Mouse (Mus musculus) embryonic facial prominence, embryonic 11.5 days (tissue): ENCODE results near the gene Ankrd16. TPM values are rescaled to one million over a fixed set of nuclear protein-coding genes. Genes with fewer than 3 reads are reported as not detected.

Experiments used
- ATAC-seq: fragments of 200-750 bp; cut with Nextera tagmentation; replicated peaks from 2 replicates; pipeline ENCODE4 v1.8.0; 2017; ENCODE audit warnings: low read depth; ENCODE audit not compliant: insufficient number of reproducible peaks, low FRiP score, low TSS enrichment
- DNase-seq: peaks from one replicate; pipeline ENCODE4 v3.0.0-alpha.2; 2015; ENCODE audit warnings: low spot score
- H3K27ac ChIP-seq: fragments of 300-500 bp; sonication (generic); replicated peaks from 2 replicates; pipeline ENCODE4 v1.5.1; 2014; ENCODE audit warnings: mild to moderate bottlenecking, low read depth, low read length, control low read depth
- H3K27me3 ChIP-seq: fragments of 300-500 bp; sonication (generic); 2 replicates; pipeline ENCODE4 v1.6.1; 2014; ENCODE audit warnings: mild to moderate bottlenecking, low read length, moderate library complexity, mixed read lengths; ENCODE audit not compliant: control insufficient read depth, insufficient read depth
- H3K36me3 ChIP-seq: fragments of 300-500 bp; sonication (generic); replicated peaks from 2 replicates; pipeline ENCODE4 v1.6.1; 2014; ENCODE audit warnings: low read depth, mild to moderate bottlenecking, low read length, moderate library complexity, mixed read lengths; ENCODE audit not compliant: control insufficient read depth, insufficient read depth
- H3K4me1 ChIP-seq: fragments of 300-500 bp; sonication (generic); 2 replicates; pipeline ENCODE4 v1.6.1; 2014; ENCODE audit warnings: low read length, mixed read lengths; ENCODE audit not compliant: control insufficient read depth, insufficient read depth
- H3K4me2 ChIP-seq: fragments of 300-500 bp; sonication (generic); 2 replicates; pipeline ENCODE4 v1.6.1; 2014; ENCODE audit warnings: low read depth, mild to moderate bottlenecking, control low read depth, low read length, moderate library complexity
- H3K4me3 ChIP-seq: fragments of 300-500 bp; sonication (generic); 2 replicates; pipeline ENCODE4 v1.5.1; 2014; ENCODE audit warnings: low read depth, low read length, control low read depth
- H3K9ac ChIP-seq: fragments of 300-500 bp; sonication (generic); replicated peaks from 2 replicates; pipeline ENCODE4 v1.6.1; 2014; ENCODE audit warnings: mild to moderate bottlenecking, control low read depth, low read length
- H3K9me3 ChIP-seq: fragments of 300-500 bp; sonication (generic); replicated peaks from 2 replicates; pipeline ENCODE4 v1.6.1; 2016; ENCODE audit warnings: mild to moderate bottlenecking, low read length, inconsistent platforms, mixed read lengths; ENCODE audit not compliant: control insufficient read depth
- WGBS: fragments of 180-500 bp; shearing (Covaris S2); extraction: QIAGEN DNeasy Blood & Tissue Kit; methylation state at CpG from one replicate; pipeline ENCODE4 v1.1.7; 2014; 5-methylcytosine and 5-hydroxymethylcytosine counted together
- polyA plus RNA-seq: library from polyadenylated mRNA; unstranded; fragments of >200 nt; fragmentation: Nextera tagmentation; extraction: Ambion mirVana; gene quantifications from 2 replicates; pipeline ENCODE4 v1.2.1, GENCODE M21; 2014

Ankrd16 gene
- 23.6 and 27.7 TPM in 2 replicates for polyA plus RNA-seq

GRCm38 (mm10) chr2:11777091-11778068, at the start of gene Ankrd16, which contains the start of gene Fbh1:
Gene Ankrd16 (plus strand): TSS chr2:11777876.
Gene Fbh1 (minus strand): TSS chr2:11777582.
- H3K4me1 ChIP-seq = no peaks in the 10 kb centered on the region
- H3K36me3 ChIP-seq = no peaks in the 10 kb centered on the region; the same call in 1 of the 2 replicates
- H3K4me3 ChIP-seq = peak within 1 kb of the TSS; percentile 63
- ATAC-seq (peak; percentile 95), DNase-seq (peak; percentile 100)
- peak within 1 kb of the TSS; percentile 90 for H3K27ac ChIP-seq
- no peaks in the 10 kb centered on the region for H3K9me3 ChIP-seq
- no peaks in the 10 kb centered on the region for H3K27me3 ChIP-seq
- peak within 1 kb of the TSS; percentile 85 for H3K4me2 ChIP-seq
- WGBS = under 1% methylated on average over 72 of the region's 73 CpGs
- peak within 1 kb of the TSS; percentile 88 for H3K9ac ChIP-seq

- DNase-seq = peak; percentile 64
- Histone ChIP-seq H3K4me2 (no peak overlapping the region), H3K9ac (no peak overlapping the region), H3K4me1 (no peaks in the 10 kb centered on the region), H3K27me3 (no peaks in the 10 kb centered on the region), H3K4me3 (no peak overlapping the region), H3K27ac (no peak overlapping the region), H3K9me3 (no peaks in the 10 kb centered on the region), H3K36me3 (no peaks in the 10 kb centered on the region)
- no peak for ATAC-seq
- 48% methylated on average over 3 of the region's 3 CpGs for WGBS
Measured at GRCm38 (mm10) chr2:11729091-11729490, 48.6 kb upstream of the Ankrd16 start.

GRCm38 (mm10) chr2:11732978-11733377, 44.7 kb upstream of the Ankrd16 start:
- Histone ChIP-seq H3K27me3 (no peaks in the 10 kb centered on the region), H3K9ac (no peak overlapping the region), H3K27ac (no peak overlapping the region), H3K9me3 (no peaks in the 10 kb centered on the region), H3K4me3 (no peak overlapping the region), H3K4me2 (no peak overlapping the region), H3K36me3 (no peaks in the 10 kb centered on the region), H3K4me1 (no peaks in the 10 kb centered on the region)
- ATAC-seq = no peak
- 73% methylated on average over 5 of the region's 5 CpGs for WGBS
- no peak for DNase-seq

GRCm38 (mm10) chr2:11735853-11736252, 41.8 kb upstream of the Ankrd16 start:
- Histone ChIP-seq H3K27me3 (no peaks in the 10 kb centered on the region), H3K4me2 (no peak overlapping the region), H3K4me1 (no peaks in the 10 kb centered on the region), H3K4me3 (no peak overlapping the region), H3K27ac (no peak overlapping the region), H3K36me3 (peaks cover 4% of the 10 kb centered on the region), H3K9ac (no peak overlapping the region), H3K9me3 (no peaks in the 10 kb centered on the region)
- 86% methylated on average over 6 of the region's 6 CpGs for WGBS
- no peak for DNase-seq
- no peak for ATAC-seq

- Histone ChIP-seq H3K27me3 (no peaks in the 10 kb centered on the region), H3K4me2 (no peak overlapping the region), H3K27ac (no peak overlapping the region), H3K36me3 (peaks cover 15% of the 10 kb centered on the region), H3K9ac (no peak overlapping the region), H3K4me3 (no peak overlapping the region), H3K9me3 (no peaks in the 10 kb centered on the region), H3K4me1 (no peaks in the 10 kb centered on the region)
- ATAC-seq (no peak; the same call in 1 of the 2 replicates), DNase-seq (no peak)
- 92% methylated on average over 3 of the region's 3 CpGs for WGBS
Measured at GRCm38 (mm10) chr2:11738794-11739193, 38.9 kb upstream of the Ankrd16 start.

GRCm38 (mm10) chr2:11739516-11740051, 38.1 kb upstream of the Ankrd16 start:
- no peak for ATAC-seq
- no peak for DNase-seq
- H3K27ac ChIP-seq = no peak overlapping the region
- H3K9ac ChIP-seq = no peak overlapping the region
- no peaks in the 10 kb centered on the region for H3K9me3 ChIP-seq
- H3K4me3 ChIP-seq = no peak overlapping the region
- 92% methylated on average over 4 of the region's 4 CpGs for WGBS
- no peaks in the 10 kb centered on the region for H3K27me3 ChIP-seq
- no peak overlapping the region for H3K4me2 ChIP-seq
- H3K4me1 ChIP-seq = no peaks in the 10 kb centered on the region
- H3K36me3 ChIP-seq = peaks cover 15% of the 10 kb centered on the region

GRCm38 (mm10) chr2:11762541-11762940, 15.1 kb upstream of the Ankrd16 start:
- 94% methylated on average over 4 of the region's 4 CpGs for WGBS
- DNase-seq (no peak), ATAC-seq (no peak)
- Histone ChIP-seq H3K36me3 (peaks cover 12% of the 10 kb centered on the region), H3K27ac (no peak overlapping the region), H3K4me1 (no peaks in the 10 kb centered on the region), H3K9ac (no peak overlapping the region), H3K27me3 (no peaks in the 10 kb centered on the region), H3K9me3 (no peaks in the 10 kb centered on the region), H3K4me2 (no peak overlapping the region), H3K4me3 (no peak overlapping the region)

GRCm38 (mm10) chr2:11765694-11766093, 12.0 kb upstream of the Ankrd16 start:
- Histone ChIP-seq H3K36me3 (peaks cover 4% of the 10 kb centered on the region), H3K4me2 (no peak overlapping the region), H3K4me1 (no peaks in the 10 kb centered on the region), H3K27ac (no peak overlapping the region), H3K4me3 (no peak overlapping the region), H3K9me3 (no peaks in the 10 kb centered on the region), H3K9ac (no peak overlapping the region), H3K27me3 (no peaks in the 10 kb centered on the region)
- DNase-seq (no peak), ATAC-seq (no peak)
- 91% methylated on average over 4 of the region's 4 CpGs for WGBS
